9 mouse cellular contexts compared by ENCODE assay signal in the genomic region with DNA sequence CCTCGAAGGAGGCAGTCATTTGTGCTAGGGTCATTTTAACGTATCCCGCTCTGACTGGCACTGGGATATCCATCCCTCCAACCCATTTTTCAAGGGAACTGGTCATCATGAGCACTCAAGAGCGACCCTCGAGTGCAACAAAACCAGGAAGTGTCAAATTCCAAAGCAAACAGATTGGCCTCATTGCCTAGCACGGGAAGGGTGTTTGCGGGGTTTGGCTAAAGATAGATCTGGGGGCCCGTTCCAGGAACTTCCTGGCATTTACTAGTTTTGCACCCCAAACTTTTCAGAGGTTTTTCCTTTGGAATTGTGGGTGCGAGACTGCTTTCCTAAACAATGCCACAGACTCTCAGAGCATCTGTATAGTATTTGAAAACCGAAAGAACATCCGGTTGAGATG. TPM values are rescaled to one million over a fixed set of nuclear protein-coding genes. Genes with fewer than 3 reads are reported as not detected.
A peak's percentile ranks its signal among the peaks of the same experiment; 100 is the strongest.
DNase-seq lines count a peak whose midpoint lies in the region; ATAC-seq lines count a peak whose summit lies in the region.
"Had no signal": no experiment of that assay in that cellular context is flagged by ENCODE, and none has a peak within 500 bp of the region (broad histone marks: within the 10 kb centered on the region; RNA-seq: fewer than 3 reads in every experiment).

No protein-coding gene starts in this region.

- WGBS in embryonic facial prominence, embryonic 12.5 days: 9% methylated on average over 11 of the region's 11 CpGs
- WGBS in intestine, embryonic 15.5 days: 16% methylated on average over 11 of the region's 11 CpGs
- WGBS in midbrain, embryonic 14.5 days: 33% methylated on average over 11 of the region's 11 CpGs

- peak overlapping the region; percentile 71 for H3K4me3 ChIP-seq in embryonic facial prominence, embryonic 12.5 days
- peak overlapping the region; percentile 83 for H3K4me3 ChIP-seq in intestine, embryonic 15.5 days (replicated peaks)
- peak overlapping the region; percentile 81 for H3K4me3 ChIP-seq in midbrain, embryonic 14.5 days (replicated peaks; ENCODE audit: low read depth, low read length)

- H3K27me3 ChIP-seq in embryonic facial prominence, embryonic 12.5 days: no peaks in the 10 kb centered on the region
- no peaks in the 10 kb centered on the region for H3K27me3 ChIP-seq in intestine, embryonic 15.5 days (replicated peaks)
- H3K27me3 ChIP-seq in midbrain, embryonic 14.5 days (ENCODE audit: control insufficient read depth, insufficient read depth, low read length): no peaks in the 10 kb centered on the region; the same call in 1 of the 2 replicates

- DNase-seq in heart, adult 11 months: peak; percentile 88
- no peak for DNase-seq in heart, adult 9 months (ENCODE audit: low spot score in 2 of 2)
- no peak for DNase-seq in midbrain, embryonic 14.5 days
- no peak for DNase-seq in spleen, postnatal 36 days (ENCODE audit: low spot score in 2 of 2)
- no peak for DNase-seq in T-cell, adult 2 months (ENCODE audit: low spot score)
- DNase-seq in layer of hippocampus, postnatal 10 days (ENCODE audit: low spot score in 2 of 2): no peak

- H3K4me1 ChIP-seq in embryonic facial prominence, embryonic 12.5 days: peaks cover 8% of the 10 kb centered on the region
- peaks cover 16% of the 10 kb centered on the region for H3K4me1 ChIP-seq in intestine, embryonic 15.5 days (replicated peaks)
- H3K4me1 ChIP-seq in midbrain, embryonic 14.5 days (ENCODE audit: control insufficient read depth, insufficient read depth, low read length): peaks cover 12% of the 10 kb centered on the region

- ATAC-seq in embryonic facial prominence, embryonic 12.5 days (ENCODE audit: insufficient number of reproducible peaks, insufficient read depth, low FRiP score, low TSS enrichment): no peak
- no peak for ATAC-seq in intestine, embryonic 15.5 days
- ATAC-seq in midbrain, embryonic 14.5 days (ENCODE audit: low FRiP score, low TSS enrichment): no peak

- H3K9me3 ChIP-seq in embryonic facial prominence, embryonic 12.5 days: no peaks in the 10 kb centered on the region
- H3K9me3 ChIP-seq in intestine, embryonic 15.5 days: no peaks in the 10 kb centered on the region
- H3K9me3 ChIP-seq in midbrain, embryonic 14.5 days (ENCODE audit: control insufficient read depth, low read length): no peaks in the 10 kb centered on the region

- H3K9ac ChIP-seq in embryonic facial prominence, embryonic 12.5 days: no peak overlapping the region; the same call in 1 of the 2 replicates
- H3K9ac ChIP-seq in intestine, embryonic 15.5 days: no peak overlapping the region
- H3K9ac ChIP-seq in midbrain, embryonic 14.5 days (replicated peaks; ENCODE audit: low read length): no peak overlapping the region

- no peaks in the 10 kb centered on the region for H3K36me3 ChIP-seq in embryonic facial prominence, embryonic 12.5 days
- H3K36me3 ChIP-seq in intestine, embryonic 15.5 days: no peaks in the 10 kb centered on the region
- no peaks in the 10 kb centered on the region for H3K36me3 ChIP-seq in midbrain, embryonic 14.5 days (ENCODE audit: control insufficient read depth, insufficient read depth, low read length)

- no peak overlapping the region for H3K27ac ChIP-seq in embryonic facial prominence, embryonic 12.5 days
- H3K27ac ChIP-seq in intestine, embryonic 15.5 days: no peak overlapping the region
- no peak overlapping the region for H3K27ac ChIP-seq in midbrain, embryonic 14.5 days (replicated peaks; ENCODE audit: low read depth, low read length)
- H3K27ac ChIP-seq: macrophage had no signal

- peak overlapping the region; percentile 93 for H3K4me2 ChIP-seq in embryonic facial prominence, embryonic 12.5 days (replicated peaks)
- H3K4me2 ChIP-seq in intestine, embryonic 15.5 days (replicated peaks): peak overlapping the region; percentile 96
- H3K4me2 ChIP-seq in midbrain, embryonic 14.5 days (ENCODE audit: low read length): peak overlapping the region; percentile 89

RNA-seq across cellular contexts. Expression of a gene that starts 1.4 kb away (rescaled TPM):
- 41.7 and 47.9 TPM in 2 replicates for polyA plus RNA-seq in embryonic facial prominence, embryonic 12.5 days (2016; fragmentation: Nextera tagmentation; extraction: Ambion mirVana)
- 18.0 and 18.7 TPM in 2 replicates for polyA plus RNA-seq in intestine, embryonic 15.5 days (2015; fragmentation: Nextera tagmentation; extraction: Ambion mirVana)
- 33.2 and 50.1 TPM in 2 replicates for polyA plus RNA-seq in midbrain, embryonic 14.5 days (2014; fragmentation: Nextera tagmentation; extraction: Ambion mirVana)
- total RNA-seq in layer of hippocampus, postnatal 10 days (2021): 100 to 1,000 TPM; 159 to 164 TPM
- polyA plus RNA-seq: macrophage had no signal
